Mouse (Mus musculus): ENCODE measurements around the gene Pom121l2.

Gene Pom121l2

GRCm38 (mm10) chr13:21993957-21994738, 13.2 kb downstream of the Pom121l2 start:
- in situ Hi-C loops (cut with MboI, MseI), result no loop called here

GRCm38 (mm10) chr13:21994896-21995295, 13.9 kb downstream of the Pom121l2 start:
- in situ Hi-C loops (cut with MboI, MseI), result no loop called here

- in situ Hi-C loops (cut with MboI, MseI), result no loop called here
Measured at GRCm38 (mm10) chr13:21995331-21995914, 14.4 kb downstream of the Pom121l2 start.

GRCm38 (mm10) chr13:21996101-21996839, 15.3 kb downstream of the Pom121l2 start:
- in situ Hi-C loops (cut with MboI, MseI), result no loop called here

GRCm38 (mm10) chr13:21996840-21997185, 15.8 kb downstream of the Pom121l2 start:
- in situ Hi-C loops (cut with MboI, MseI), result no loop called here

DNA sequence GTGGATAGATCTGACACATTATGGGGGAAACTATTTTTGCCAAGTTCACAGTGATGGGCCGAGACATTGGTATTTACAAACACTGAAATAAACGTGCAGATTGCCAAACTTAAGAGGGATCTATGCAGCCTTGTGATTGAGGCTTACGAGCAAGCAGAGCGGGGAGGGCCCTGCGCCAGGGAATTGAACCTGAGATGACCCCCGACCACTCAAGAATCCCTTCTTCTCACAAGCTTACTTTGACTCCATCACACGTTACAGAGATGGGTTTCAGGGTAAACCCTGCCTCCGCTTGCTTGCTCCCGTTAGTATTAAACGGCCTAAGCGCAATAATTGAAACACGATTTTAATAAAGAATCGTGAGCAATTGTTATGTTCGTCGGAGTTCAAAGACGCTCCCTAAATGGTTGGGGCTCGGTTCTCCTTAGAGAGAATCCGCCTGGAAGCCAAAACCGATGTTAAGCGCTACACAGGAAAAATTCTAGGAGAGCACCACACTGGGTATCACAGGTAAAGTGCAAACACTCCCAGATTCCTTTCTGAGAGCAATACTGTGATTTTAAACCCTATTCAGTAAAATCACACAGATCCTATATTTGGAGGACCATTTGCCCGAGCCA, 16.3 kb downstream of the Pom121l2 start:
- in situ Hi-C loops (cut with MboI, MseI), result no loop called here

DNA sequence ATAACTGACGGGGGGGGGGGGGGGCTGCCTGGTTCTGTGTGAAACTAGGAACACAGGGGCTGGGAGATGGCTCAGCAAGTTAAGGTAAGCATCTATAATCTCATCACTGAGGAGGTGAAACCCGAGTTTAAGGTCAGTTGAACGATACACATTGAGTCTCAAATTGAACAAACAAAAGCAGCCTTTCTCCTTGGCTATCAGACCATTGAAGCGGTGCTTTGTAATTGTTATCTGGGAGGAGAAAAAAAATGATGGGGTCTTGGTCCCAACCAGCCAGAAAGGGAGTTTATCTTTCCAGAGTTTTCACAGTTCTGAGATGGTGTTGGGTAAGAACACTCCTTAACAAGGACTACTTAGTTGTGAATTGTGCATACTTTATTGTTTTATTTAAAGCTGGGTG, 16.8 kb downstream of the Pom121l2 start:
- in situ Hi-C loops (cut with MboI, MseI), result no loop called here

DNA sequence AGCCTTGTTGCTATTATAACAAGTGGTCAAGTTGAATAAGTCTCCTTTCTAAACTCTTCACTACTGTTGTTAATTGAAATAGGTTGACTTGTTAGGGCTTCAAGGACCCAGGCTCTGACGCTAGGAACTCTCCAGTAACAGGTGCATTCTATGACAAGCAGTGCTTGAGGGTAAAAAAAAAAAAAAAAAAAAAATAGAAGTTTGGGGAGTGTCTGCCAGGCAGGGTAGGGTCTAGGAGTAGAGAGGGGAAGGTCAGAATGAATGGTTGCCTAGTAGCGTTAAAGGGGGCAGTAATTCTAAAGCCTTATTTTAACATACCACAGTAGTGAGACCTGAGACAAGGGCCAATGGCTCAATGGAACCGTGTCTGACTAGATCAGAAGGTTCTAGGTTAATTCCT, 17.4 kb downstream of the Pom121l2 start:
- in situ Hi-C loops (cut with MboI, MseI), result no loop called here

GRCm38 (mm10) chr13:21999147-21999546, 18.2 kb downstream of the Pom121l2 start:
- in situ Hi-C loops (cut with MboI, MseI), result no loop called here

DNA sequence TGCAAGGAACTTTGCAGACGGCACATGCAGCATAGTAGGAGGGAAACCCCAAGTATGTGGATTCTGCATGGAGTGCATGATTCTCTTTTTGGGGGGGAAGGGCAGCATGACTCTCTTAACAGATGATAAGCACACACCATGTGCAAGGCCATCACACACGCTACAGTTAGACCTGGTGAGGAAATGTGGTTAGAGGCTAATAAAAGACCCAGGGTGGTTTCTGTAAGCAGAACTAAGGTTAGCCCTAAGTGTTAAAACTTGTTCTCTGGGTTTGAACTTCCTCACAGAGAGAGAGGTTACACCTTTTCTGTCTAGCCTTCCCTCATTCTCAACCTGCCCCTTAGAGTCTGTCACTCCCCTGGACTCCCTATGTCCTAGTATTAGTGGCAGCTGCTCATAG, 20.4 kb downstream of the Pom121l2 start:
- in situ Hi-C loops (cut with MboI, MseI), result no loop called here

DNA sequence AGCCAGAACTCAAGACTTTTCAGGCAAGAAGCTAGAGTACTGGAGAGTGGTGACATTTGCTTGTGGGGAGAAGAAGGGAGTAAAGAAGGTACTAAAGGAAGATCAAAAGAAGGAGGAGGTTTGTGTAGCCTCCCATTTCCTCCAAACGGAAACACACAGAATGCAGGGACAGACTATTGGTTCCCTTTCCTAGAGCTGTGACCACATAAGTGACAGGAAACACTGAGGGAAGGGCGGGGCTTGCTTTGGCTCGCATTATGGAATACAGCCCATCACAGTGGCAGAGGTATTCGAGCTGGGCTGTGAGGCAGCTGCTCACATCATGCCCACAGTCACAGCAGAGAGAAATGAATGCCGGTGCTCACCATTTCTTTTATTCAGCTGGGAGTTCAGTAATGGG, 20.8 kb downstream of the Pom121l2 start:
- in situ Hi-C loops (cut with MboI, MseI), result no loop called here

DNA sequence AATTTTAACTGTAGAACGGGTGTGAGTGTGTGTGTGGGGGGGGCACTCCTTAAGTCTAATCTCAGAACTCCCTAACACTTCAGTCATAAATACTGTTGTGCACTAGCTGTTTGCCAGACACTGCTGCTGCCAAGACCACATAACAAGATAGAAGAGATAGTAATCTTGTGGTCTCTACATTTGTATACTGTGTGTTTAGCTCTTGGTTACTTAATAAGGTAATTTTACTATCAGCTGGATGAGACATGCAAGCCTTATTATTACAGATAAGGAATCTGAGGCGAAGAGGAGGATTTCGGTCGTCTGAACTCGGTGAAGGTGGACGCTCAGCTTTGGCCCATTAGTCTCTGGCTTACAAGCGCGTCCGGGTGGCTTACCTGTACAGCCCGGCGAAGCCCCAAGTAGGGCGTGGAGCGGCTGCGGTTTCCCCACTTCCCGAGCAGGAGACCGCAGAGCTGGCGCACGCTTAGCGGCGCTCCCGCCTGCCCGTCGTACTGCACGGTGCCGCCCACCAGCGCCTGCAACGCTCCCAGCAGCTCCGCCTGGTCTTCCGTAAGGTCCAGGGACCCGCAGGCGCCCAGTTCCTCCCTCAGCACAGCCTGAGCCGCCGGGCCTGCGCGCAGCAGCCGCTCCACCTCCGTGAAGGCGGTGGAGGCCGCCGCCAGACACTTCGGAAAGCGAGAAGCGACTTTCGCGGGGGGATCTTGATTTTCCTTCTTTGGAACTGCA, 24.8 kb downstream of the Pom121l2 start:
- in situ Hi-C loops (cut with MboI, MseI), result no loop called here

- in situ Hi-C loops (cut with MboI, MseI), result no loop called here
Measured at GRCm38 (mm10) chr13:22006334-22007120, 25.5 kb downstream of the Pom121l2 start.

DNA sequence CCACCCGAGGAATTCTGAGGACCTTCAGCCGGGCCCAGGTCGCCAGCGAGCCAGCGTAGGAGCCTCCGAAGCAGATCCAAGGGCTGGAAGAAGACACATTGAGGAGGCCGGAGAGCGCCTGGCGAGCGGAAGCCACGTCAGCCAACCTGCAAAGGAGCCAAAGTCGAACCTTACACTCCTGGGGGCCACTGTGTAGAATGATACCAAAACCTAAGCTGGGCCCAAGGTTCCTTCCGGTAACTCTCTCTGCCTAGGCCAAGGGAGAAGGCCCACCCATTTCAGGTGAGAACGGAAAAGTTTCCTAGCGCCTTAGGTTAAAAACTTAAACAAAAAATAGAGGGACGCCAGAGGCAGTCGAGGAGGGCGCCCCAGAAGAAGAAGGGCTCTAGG, 26.1 kb downstream of the Pom121l2 start:
- in situ Hi-C loops (cut with MboI, MseI), result no loop called here

DNA sequence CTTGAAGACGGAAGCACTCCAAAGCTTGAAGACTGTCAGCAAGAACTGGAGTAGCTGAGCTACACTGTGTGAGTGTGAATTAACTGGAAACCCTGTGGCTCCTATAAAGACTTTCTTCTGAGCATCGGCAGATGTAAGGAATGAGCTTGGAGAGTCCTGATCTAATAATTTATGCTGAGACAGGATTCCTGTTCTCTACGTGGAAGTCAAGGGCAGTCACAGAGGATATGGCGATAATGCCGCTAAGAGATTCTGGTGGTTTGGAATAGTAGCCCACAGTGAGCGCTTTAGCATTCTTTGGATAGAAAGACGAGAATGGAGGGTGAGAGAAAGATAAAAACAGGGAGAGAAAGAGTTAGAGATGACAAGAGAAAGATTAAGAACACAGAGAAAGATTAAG, 26.9 kb downstream of the Pom121l2 start:
- in situ Hi-C loops (cut with MboI, MseI), result no loop called here

DNA sequence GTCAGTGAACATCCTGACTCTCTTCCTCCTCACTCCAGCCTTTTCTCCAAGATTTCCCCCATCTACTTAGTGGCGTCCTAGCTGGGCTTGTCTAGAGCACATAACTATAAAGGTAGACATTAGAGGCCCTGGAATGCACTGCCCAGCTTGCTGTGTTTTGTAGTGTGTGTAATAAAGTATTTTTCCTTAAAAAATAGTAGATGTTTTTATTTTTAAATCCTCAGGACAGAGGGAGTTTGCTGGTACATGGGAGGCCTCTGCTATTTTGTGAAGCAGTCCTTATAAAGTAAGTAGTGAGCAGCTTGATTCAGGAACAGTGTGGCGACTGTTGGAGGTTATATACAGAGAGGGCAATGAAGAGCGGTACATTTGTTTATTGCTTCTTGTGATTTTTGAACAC, 27.7 kb downstream of the Pom121l2 start:
- in situ Hi-C loops (cut with MboI, MseI), result no loop called here

- in situ Hi-C loops (cut with MboI, MseI), result no loop called here
Measured at GRCm38 (mm10) chr13:22009642-22010041, 28.6 kb downstream of the Pom121l2 start, which contains the start of gene Prss16. Prss16 (minus strand) TSS chr13:22009742.

GRCm38 (mm10) chr13:22013716-22014115, 32.7 kb downstream of the Pom121l2 start:
- in situ Hi-C loops (cut with MboI, MseI), result no loop called here

GRCm38 (mm10) chr13:22014411-22014845, 33.4 kb downstream of the Pom121l2 start:
- in situ Hi-C loops (cut with MboI, MseI), result no loop called here
